9 mouse cellular contexts compared by ENCODE assay signal in genomic region chr2:28278150-28278549, GRCm38 (mm10).
DNase-seq lines count a peak whose midpoint lies in the region; ATAC-seq and TF ChIP-seq lines count a peak whose summit lies in the region.
"Had no signal": no experiment of that assay in that cellular context is flagged by ENCODE, and none has a peak within 500 bp of the region (broad histone marks: within the 10 kb centered on the region; RNA-seq: fewer than 3 reads in every experiment).

No protein-coding gene starts in this region.

- no peak overlapping the region for H3K4me3 ChIP-seq in ES-Bruce4 (ENCODE audit: low read depth, low read length)
- no peak overlapping the region for H3K4me3 ChIP-seq in embryonic facial prominence, embryonic 13.5 days
- no peak overlapping the region for H3K4me3 ChIP-seq in heart, embryonic 16.5 days (ENCODE audit: low read length)
- no peak overlapping the region for H3K4me3 ChIP-seq in lung, embryonic 16.5 days (ENCODE audit: low read length)
- H3K4me3 ChIP-seq: stomach, embryonic 15.5 days had no signal

- no peak overlapping the region for H3K9ac ChIP-seq in ES-Bruce4 (ENCODE audit: low read depth, poor library complexity, severe bottlenecking)
- no peak overlapping the region for H3K9ac ChIP-seq in embryonic facial prominence, embryonic 13.5 days
- no peak overlapping the region for H3K9ac ChIP-seq in heart, embryonic 16.5 days (ENCODE audit: low read length)
- H3K9ac ChIP-seq in lung, embryonic 16.5 days (ENCODE audit: low read length) = no peak overlapping the region
- H3K9ac ChIP-seq: stomach, embryonic 15.5 days had no signal

- DNase-seq in adrenal gland, postnatal 4 days (ENCODE audit: low spot score in 2 of 2) = peak; percentile 47 to 53
- DNase-seq in kidney, postnatal 36 days = peak; percentile 33 to 79
- DNase-seq in right cerebral cortex, adult 2 months (ENCODE audit: low spot score in 2 of 2) = peak; percentile 65 to 71
- peak; percentile 42 for DNase-seq in yolk sac, embryonic 10.5 days (ENCODE audit: low spot score)

- no peak overlapping the region for H3K27ac ChIP-seq in ES-Bruce4 (ENCODE audit: insufficient read depth, low read length)
- H3K27ac ChIP-seq in embryonic facial prominence, embryonic 13.5 days = no peak overlapping the region
- no peak overlapping the region for H3K27ac ChIP-seq in heart, embryonic 16.5 days (ENCODE audit: low read length)
- no peak overlapping the region for H3K27ac ChIP-seq in lung, embryonic 16.5 days (ENCODE audit: low read length)
- H3K27ac ChIP-seq: stomach, embryonic 15.5 days had no signal

- H3K4me1 ChIP-seq in ES-Bruce4 (ENCODE audit: control insufficient read depth, insufficient read depth, low read length) = no peaks in the 10 kb centered on the region
- peaks cover 18% of the 10 kb centered on the region for H3K4me1 ChIP-seq in embryonic facial prominence, embryonic 13.5 days
- H3K4me1 ChIP-seq in heart, embryonic 16.5 days (ENCODE audit: control insufficient read depth, insufficient read depth, low read length) = peaks cover 21% of the 10 kb centered on the region
- no peaks in the 10 kb centered on the region for H3K4me1 ChIP-seq in lung, embryonic 16.5 days (replicated peaks; ENCODE audit: control insufficient read depth, insufficient read depth, low read length)

- H3K36me3 ChIP-seq in ES-Bruce4 (ENCODE audit: control insufficient read depth, insufficient read depth, low read length, poor library complexity, severe bottlenecking) = no peaks in the 10 kb centered on the region
- no peaks in the 10 kb centered on the region for H3K36me3 ChIP-seq in embryonic facial prominence, embryonic 13.5 days
- no peaks in the 10 kb centered on the region for H3K36me3 ChIP-seq in heart, embryonic 16.5 days (ENCODE audit: control insufficient read depth, insufficient read depth)
- no peaks in the 10 kb centered on the region for H3K36me3 ChIP-seq in lung, embryonic 16.5 days (ENCODE audit: control insufficient read depth, insufficient read depth, low read length)
- H3K36me3 ChIP-seq: stomach, embryonic 15.5 days had no signal

- H3K27me3 ChIP-seq in ES-Bruce4 (ENCODE audit: control insufficient read depth, insufficient read depth, low read length, poor library complexity, severe bottlenecking) = no peaks in the 10 kb centered on the region
- H3K27me3 ChIP-seq in embryonic facial prominence, embryonic 13.5 days = no peaks in the 10 kb centered on the region
- H3K27me3 ChIP-seq in heart, embryonic 16.5 days (ENCODE audit: control insufficient read depth, insufficient read depth, low read length) = no peaks in the 10 kb centered on the region; the same call in 1 of the 2 replicates
- no peaks in the 10 kb centered on the region for H3K27me3 ChIP-seq in lung, embryonic 16.5 days (ENCODE audit: control insufficient read depth, insufficient read depth, low read depth, low read length)
- H3K27me3 ChIP-seq: stomach, embryonic 15.5 days had no signal

- TF ChIP-seq POLR2A in ES-Bruce4 (IDR thresholded peaks at IDR 0.05; ENCODE audit: insufficient read depth, low read length) = no peak

- ATAC-seq in embryonic facial prominence, embryonic 13.5 days (ENCODE audit: insufficient number of reproducible peaks, insufficient read depth, low FRiP score, low TSS enrichment, low read depth) = 0 out of 2 replicates have a peak, but pooled peaks have one; percentile 49
- ATAC-seq in heart, embryonic 16.5 days (replicated peaks; ENCODE audit: extremely low read depth, insufficient read depth, low FRiP score) = peak; percentile 41; the same call in 1 of the 2 replicates
- ATAC-seq in lung, embryonic 16.5 days (ENCODE audit: low read depth) = peak; percentile 66; the same call in 1 of the 2 replicates

- peak; percentile 70 for TF ChIP-seq CTCF in ES-Bruce4 (IDR thresholded peaks at IDR 0.05; ENCODE audit: low read depth, low read length)

- H3K9me3 ChIP-seq in ES-Bruce4 (replicated peaks; ENCODE audit: control insufficient read depth, insufficient read depth, low read length, poor library complexity, severe bottlenecking) = no peaks in the 10 kb centered on the region
- H3K9me3 ChIP-seq in embryonic facial prominence, embryonic 13.5 days = no peaks in the 10 kb centered on the region
- no peaks in the 10 kb centered on the region for H3K9me3 ChIP-seq in heart, embryonic 16.5 days (replicated peaks; ENCODE audit: control insufficient read depth, low read length)
- no peaks in the 10 kb centered on the region for H3K9me3 ChIP-seq in lung, embryonic 16.5 days (ENCODE audit: control insufficient read depth, low read length)
- H3K9me3 ChIP-seq: stomach, embryonic 15.5 days had no signal

- whole genome bisulfite sequencing in embryonic facial prominence, embryonic 13.5 days = 9% methylated on average over 7 of the region's 7 CpGs
- 18% methylated on average over 7 of the region's 7 CpGs for WGBS in heart, embryonic 16.5 days
- WGBS in lung, embryonic 16.5 days = 9% methylated on average over 7 of the region's 7 CpGs

- H3K4me2 ChIP-seq in embryonic facial prominence, embryonic 13.5 days = no peak overlapping the region
- H3K4me2 ChIP-seq in heart, embryonic 16.5 days (ENCODE audit: low read depth, low read length) = no peak overlapping the region
- no peak overlapping the region for H3K4me2 ChIP-seq in lung, embryonic 16.5 days (ENCODE audit: low read depth, low read length)
- H3K4me2 ChIP-seq: stomach, embryonic 15.5 days had no signal

- no peak for TF ChIP-seq EP300 in ES-Bruce4 (IDR thresholded peaks at IDR 0.05; ENCODE audit: insufficient read depth, low read depth, low read length)
